Mouse (Mus musculus): ENCODE measurements around the gene Atg16l1.
A peak's percentile ranks its signal among the peaks of the same experiment; 100 is the strongest.

Atg16l1 gene

GRCm38 (mm10) chr1:87755641-87756470 is at the start of gene Atg16l1:
TSS of gene Atg16l1 (plus strand) at chr1:87755870.
- peak; percentile 95 for DNase-seq

DNA sequence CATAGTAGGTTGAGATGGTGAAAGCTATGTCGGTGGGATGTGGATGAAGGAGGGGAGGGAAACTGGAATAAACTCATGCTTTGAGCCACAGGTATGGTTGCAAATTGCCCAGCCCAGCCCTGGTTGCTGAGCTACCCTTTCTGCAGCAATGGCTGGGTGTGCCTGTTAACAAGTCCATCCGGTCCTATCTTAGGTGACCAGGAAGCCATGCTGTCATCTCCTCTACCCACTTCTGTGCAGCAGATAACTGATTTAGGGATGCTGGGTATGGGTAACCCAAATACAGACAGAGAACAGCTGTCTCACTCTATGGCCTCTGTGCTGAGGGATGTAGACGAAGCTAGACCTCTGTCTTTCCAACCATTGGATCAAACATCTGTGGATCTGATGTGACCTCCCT is 49.3 kb upstream of the Atg16l1 start:
- no peak for DNase-seq

DNA sequence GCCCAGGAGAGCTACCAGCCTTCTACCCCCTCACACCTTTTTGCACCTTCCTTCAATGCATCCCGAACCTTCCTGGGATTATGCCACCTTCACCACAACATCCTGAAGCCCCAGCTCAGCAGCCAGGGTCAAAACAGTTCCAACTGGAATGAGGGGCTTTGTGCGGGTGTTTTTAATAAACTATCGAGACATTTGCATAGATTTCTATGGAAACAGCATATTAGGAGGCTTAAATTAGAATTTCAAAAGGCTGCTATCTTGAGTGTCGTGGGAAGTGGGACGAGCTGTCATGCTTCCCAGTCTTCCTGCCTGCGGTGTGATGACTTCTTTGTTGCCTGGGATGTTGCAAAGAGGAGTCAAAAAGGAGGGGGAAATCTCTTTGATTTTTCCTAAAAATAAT is 46.6 kb upstream of the Atg16l1 start:
- DNase-seq: no peak

GRCm38 (mm10) chr1:87709661-87710270 is 45.9 kb upstream of the Atg16l1 start:
- no peak for DNase-seq

GRCm38 (mm10) chr1:87711938-87712613 is 43.6 kb upstream of the Atg16l1 start:
- DNase-seq: no peak

GRCm38 (mm10) chr1:87712614-87712971 is 43.1 kb upstream of the Atg16l1 start:
- DNase-seq: no peak

DNA sequence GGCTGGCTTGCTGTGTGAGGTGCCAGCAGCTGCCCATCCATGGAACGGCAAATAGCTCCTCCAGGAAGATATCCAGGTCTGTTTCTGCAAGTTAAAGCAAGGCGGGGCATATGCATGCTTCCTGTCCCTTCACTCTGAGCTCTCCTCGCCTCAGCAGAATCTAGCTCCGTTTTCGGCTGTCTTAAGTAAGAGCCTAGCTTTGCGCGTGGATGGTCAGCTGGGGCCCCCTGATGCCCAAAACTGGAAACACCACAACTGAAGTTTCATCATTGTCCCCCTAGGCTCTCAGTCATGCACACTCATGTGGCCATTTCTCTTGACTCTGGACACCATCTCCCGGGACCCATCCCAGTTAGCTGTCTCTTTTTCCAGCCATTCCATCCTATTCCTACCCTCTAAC is 34.3 kb upstream of the Atg16l1 start:
- DNase-seq: peak; percentile 9

DNA sequence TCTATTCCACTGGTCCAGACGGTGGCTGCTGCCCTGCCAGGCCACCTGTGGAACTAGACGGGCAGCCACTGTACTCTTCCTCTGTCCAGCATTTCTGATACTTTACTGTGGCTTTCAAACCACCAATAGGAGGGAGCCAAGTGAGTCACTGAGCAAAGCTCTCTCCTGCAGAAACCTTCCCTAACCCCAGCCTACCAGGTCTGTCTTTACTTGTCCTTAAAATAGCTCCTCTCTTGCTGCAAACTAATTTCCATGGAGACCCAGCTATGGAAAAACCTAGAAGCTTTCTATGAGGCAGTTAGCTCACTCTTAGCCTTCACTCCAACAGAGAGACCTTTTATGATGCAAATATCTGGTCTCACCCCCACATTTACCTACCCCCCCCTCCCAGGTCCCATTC is 33.6 kb upstream of the Atg16l1 start:
- no peak for DNase-seq

DNA sequence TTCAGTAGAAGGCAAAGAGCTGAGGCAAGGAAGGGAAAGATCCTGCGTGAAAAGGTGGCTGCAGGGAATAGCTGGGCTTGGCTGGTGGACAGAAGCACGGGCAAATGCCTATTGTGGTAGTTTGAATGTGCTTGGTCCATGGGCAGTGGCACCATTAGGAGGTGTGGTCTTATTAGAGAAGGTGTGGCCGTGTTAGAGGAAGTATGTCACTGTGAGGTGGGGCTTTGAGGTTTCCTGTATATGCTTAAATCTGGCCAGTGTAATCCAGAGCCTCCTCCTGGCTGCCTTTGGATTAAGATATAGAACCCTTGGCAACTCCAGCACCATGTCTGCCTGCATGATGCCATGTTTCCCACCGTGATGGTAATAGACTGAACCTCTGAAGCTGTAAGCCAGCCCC is 32.3 kb upstream of the Atg16l1 start:
- no peak for DNase-seq

DNA sequence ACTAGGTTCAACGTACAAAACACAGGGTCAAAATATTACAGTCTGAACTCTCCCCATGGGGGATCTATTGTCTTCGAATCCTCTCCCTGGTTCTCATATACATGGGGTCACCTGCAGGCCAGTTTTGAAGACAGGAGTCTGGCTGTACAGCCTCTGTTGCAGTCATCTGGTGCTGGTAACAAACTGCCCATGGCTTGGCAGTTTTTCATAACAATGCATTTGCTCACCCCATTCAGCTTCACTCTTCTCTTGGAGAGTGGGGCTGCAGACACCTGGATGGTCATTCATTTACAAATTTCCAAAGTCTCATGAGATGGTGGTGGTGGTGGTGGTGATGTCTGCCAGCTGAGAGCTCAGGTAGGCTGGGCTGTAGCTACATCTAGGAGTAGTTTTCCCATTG is 26.6 kb upstream of the Atg16l1 start:
- DNase-seq: no peak

- DNase-seq: no peak
These were observed 25.8 kb upstream of the Atg16l1 start for GRCm38 (mm10) chr1:87729850-87730249.

- no peak for DNase-seq
These were observed 25.4 kb upstream of the Atg16l1 start for GRCm38 (mm10) chr1:87730271-87730670.

DNA sequence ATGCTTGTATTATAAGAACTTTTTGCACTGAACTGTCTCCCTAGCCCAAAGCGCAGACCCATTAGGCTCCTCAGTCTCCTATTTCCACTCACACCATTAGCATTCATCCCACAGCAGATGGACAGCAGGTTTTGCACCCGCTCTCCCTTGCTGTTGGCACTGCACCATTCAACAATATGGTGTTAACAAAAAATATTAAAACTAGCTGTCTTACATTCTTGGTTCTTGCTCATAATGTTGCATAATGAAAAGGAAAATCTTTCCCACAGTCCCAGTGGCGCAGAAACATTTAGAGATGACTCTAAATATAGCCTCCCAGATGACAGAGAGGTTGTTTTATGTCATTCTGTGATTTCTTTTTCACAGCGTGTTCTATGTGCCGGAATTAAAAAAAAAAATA is 22.5 kb upstream of the Atg16l1 start:
- no peak for DNase-seq

DNA sequence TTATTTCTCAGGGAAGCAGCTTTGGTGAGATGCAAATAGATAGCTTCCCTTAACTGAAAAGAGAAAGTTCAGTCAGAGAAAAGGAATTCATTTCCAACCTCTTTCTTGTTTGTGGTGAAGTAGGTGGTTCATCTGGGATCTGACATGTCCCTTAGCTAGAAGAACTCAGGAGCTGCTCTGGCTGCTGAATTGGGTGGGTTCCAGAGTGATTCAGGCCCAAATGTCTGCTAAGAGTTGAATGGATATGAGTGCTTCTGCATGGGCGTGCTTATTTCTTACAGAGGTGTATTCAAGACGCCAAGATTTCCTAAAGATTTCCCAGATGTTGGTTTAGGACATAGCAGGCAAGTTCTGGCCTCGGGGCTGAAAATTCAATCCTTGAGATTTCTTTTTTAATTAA is 21.5 kb upstream of the Atg16l1 start:
- no peak for DNase-seq

DNA sequence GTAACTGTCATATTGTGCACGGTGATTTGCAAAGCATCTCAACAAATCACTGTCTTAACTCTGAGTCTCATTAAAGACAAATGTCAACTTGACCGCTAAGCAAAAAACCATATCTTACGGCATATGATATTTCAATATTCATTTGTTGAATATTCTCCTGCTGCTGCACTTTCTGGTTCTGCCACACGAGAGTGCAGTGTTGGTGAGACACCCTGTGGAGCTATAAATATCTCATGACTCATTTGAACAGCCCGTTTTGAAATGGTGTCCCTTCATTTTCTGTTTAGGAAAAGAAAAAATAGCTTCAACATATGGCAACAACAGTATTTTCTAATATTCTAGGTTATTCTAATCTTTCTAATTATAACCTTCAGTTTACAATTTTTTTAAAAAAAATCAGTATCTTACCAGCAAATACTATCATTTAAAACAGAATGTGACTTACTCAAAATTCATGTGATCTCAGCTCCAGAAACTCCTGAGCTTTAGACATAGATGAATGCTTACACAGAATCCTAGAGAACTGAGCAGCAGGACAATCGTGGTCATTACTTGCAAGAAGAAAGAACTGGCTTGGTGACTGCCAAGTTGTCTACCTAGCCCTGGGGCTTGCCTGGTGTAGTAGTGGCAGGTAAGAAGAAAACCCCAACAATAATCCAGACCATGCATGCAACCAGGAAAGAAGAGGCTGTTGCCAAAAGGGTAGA is 14.9 kb upstream of the Atg16l1 start:
- DNase-seq: no peak

DNA sequence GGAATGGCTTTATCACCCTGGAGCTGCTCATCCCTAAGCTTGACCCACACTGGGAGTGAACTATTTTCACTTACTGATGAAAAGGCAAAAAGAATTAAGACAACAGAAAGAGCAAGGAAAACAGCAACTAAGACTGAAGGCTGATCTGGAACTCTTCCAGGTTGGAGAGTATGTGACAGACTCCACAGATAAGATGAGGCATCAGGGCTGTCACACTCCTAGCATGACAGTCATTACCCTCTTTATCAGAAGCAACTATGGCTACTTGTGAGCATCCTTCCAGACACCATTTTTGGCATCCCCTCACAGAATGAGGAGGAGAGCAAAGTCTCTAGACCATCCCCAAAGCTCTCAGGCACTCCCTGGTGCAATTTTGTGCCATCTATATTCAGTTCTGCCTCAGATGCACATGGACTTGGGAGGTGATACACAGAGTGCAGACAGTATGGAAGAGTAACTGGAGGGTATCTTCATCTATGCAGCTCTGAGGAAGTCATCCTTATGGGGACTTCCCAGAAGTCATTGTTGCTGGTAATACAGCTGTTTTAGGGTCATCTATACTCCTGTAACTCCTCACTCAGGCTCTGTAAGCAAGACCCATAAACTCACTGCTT is 6.2 kb upstream of the Atg16l1 start:
- DNase-seq: no peak

DNA sequence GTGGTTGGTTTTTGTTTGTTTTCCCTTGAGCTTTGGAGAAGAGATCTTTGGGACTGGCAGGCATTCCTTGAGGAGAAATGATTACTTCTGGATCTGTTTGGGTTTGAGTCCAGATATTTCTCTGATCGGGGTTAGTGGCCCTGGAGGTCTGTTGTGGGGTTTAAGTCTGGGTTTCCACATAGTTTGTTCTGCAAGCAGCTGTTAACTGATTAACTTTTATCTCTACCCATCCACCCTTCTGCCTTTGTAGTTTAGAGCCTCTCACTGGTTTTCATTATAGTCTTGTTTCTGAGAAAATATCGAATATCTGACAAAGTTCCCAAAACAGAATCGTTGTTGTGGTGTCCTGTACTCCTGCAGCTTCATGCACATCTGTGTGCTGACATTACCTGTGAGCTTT is 8.2 kb downstream of the Atg16l1 start:
- DNase-seq: no peak

DNA sequence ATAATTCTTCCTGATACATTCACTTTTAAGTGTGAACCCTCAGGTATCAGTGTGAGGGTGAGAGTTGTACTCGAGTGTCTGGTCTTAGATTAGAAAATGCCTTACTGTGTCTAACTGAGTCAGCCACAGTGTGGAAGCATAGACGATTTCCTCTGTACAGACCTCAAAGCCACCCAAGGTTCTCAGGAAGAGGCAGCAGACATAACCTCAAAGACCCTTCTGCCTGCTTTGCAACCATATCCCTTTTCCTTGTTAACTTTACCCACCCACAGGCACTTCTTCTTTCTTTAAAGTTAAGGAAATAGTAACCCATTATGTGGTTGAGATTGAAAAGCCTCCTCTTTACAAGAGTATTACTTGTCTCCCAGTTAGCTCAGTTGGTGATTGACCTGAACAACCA is 10.1 kb downstream of the Atg16l1 start:
- no peak for DNase-seq

DNA sequence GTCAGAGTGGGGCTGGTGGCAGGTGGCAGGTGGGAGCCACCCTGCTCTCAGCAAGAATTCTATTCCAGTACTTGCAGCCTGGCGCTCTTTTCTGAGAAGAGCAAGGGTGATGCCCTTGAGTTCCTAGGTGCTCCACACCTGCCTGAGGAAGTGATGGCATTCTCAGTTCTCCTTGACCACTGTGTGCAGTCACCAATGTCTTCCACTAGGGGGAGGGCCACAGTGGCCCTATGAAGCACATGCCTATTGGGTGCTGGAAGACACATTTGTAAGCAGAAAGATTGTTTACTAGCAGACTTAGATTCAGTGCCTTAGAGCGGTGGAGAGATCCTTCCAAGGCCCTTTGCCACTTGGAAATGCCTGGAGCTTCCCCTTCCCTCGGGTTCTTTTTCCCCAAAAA is 10.6 kb downstream of the Atg16l1 start:
- peak; percentile 61 for DNase-seq

GRCm38 (mm10) chr1:87769263-87769662 is 13.6 kb downstream of the Atg16l1 start:
- no peak for DNase-seq

DNA sequence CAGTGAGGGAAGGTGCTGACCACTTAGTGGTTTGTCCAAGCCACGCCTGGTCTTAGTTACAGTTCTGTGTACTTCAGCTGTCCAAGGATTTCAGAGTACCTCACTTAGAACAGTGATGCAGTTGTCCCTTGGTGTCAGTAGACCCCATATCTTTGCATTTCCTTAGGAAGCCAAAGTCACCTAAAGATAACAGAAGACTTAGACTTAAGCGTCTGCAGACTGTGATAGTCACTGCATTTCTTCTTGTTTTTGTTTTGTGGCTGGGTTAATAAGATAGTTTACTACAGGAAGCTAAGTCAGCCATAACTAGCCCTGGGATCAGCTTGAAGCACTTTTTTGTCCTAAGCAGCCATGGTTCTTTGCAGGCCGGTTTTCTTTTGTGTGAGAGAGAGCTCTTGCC is 14.8 kb downstream of the Atg16l1 start:
- no peak for DNase-seq

DNA sequence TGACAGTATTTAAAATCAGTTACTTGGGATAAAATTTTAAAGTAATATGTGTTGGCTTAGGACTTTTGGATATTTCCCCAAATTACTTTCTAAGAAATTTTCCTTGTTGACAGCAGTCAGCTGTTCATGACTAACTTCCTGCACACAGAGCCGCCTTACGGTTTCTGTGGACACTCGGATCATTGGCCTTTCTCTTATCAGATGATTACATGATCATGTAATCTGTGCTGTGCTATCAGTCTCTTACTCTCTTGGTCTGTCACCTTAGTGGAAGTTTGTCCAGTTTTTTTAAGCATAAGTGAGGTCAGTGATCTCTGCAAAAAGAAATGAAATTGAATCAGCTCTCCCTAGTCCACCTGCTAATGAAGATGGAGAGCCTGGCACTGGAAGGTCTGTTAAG is 16.1 kb downstream of the Atg16l1 start:
- no peak for DNase-seq

- DNase-seq: no peak
These were observed 17.7 kb downstream of the Atg16l1 start for GRCm38 (mm10) chr1:87773336-87773735.
